Mouse (Mus musculus) right cerebral cortex, postnatal 10 days (tissue): ENCODE results near the gene Gm9040.
A peak's percentile ranks its signal among the peaks of the same experiment; 100 is the strongest.
"Not testable (repeated sequence)": the region's sequence is repeated elsewhere in the genome, so short reads cannot be mapped to it uniquely, and the experiment has no call there.

Source experiments
- DNase-seq, 2 experiments: peaks; one replicate each; pipeline ENCODE4 v3.0.0; 2021; ENCODE audit warnings: low spot score in 2 of 2

Gene Gm9040

DNA sequence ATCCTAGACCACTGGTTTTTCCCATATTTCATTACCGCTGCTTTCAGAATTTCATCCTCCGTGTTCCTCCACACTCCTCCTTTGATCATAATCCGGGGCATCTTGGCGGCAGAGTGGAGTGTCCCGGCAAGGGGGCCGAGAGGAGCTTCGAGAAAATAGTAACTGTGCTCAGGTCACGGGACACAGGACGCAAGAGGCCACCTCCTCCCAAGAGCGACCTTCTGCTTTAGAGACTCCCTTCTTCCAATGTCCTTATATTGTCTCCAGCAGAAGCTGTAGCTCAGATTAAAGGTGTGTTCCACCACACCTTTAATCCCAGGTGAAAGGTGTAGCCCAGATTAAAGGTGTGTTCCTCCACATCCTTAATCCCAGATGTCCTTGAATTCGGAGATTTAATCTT lies at the start of gene Gm9040:
Gene Gm9040, minus strand, starts transcription at position 101 of the 400 bp plus-strand sequence.
- not testable (repeated sequence) for DNase-seq

DNA sequence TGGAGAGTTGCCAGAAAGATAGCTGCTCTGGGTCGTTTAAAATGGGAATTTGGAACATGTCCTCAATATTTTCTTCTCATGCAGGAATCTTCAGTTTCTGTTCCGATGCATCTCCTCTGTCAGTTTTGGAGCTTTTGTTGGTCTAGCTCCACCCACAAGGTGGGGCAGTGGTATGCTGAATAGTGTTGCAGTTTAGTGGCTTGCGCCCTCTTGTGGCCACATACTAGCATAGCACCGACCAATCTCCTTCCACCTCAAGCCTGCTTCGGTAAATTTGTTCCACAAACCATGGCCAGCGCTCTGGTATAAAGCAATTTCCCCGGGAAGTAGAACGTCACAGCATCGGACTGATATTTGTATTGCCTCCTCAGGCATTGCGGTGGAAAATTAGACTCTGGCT lies 43.7 kb upstream of the Gm9040 start:
- peak; percentile 91 to 93 for DNase-seq

GRCm38 (mm10) chr10:118369518-118369917 lies 42.7 kb upstream of the Gm9040 start:
- no peak for DNase-seq

DNA sequence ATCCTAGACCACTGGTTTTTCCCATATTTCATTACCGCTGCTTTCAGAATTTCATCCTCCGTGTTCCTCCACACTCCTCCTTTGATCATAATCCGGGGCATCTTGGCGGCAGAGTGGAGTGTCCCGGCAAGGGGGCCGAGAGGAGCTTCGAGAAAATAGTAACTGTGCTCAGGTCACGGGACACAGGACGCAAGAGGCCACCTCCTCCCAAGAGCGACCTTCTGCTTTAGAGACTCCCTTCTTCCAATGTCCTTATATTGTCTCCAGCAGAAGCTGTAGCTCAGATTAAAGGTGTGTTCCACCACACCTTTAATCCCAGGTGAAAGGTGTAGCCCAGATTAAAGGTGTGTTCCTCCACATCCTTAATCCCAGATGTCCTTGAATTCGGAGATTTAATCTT lies 27.2 kb upstream of the Gm9040 start, which contains the start of gene Gm9049:
Gene Gm9049, minus strand, starts transcription at position 101 of the 400 bp plus-strand sequence.
- not testable (repeated sequence) for DNase-seq

DNA sequence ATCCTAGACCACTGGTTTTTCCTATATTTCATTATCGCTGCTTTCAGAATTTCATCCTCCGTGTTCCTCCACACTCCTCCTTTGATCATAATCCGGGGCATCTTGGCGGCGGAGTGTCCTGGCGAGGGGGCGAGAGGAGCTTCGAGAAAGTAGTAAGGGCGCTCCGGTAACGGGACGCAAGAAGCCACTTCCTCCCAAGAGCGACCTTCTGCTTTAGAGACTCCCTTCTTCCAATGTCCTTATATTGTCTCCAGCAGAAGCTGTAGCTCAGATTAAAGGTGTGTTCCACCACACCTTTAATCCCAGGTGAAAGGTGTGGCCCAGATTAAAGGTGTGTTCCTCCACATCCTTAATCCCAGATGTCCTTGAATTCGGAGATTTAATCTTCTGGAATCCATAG lies 21.8 kb upstream of the Gm9040 start, which contains the start of gene Gm9048:
Gene Gm9048, minus strand, starts transcription at position 101 of the 400 bp plus-strand sequence.
- not testable (repeated sequence) for DNase-seq

DNA sequence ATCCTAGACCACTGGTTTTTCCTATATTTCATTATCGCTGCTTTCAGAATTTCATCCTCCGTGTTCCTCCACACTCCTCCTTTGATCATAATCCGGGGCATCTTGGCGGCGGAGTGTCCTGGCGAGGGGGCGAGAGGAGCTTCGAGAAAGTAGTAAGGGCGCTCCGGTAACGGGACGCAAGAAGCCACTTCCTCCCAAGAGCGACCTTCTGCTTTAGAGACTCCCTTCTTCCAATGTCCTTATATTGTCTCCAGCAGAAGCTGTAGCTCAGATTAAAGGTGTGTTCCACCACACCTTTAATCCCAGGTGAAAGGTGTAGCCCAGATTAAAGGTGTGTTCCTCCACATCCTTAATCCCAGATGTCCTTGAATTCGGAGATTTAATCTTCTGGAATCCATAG lies 16.4 kb upstream of the Gm9040 start, which contains the start of gene Gm9046:
Gene Gm9046, minus strand, starts transcription at position 101 of the 400 bp plus-strand sequence.
- not testable (repeated sequence) for DNase-seq

GRCm38 (mm10) chr10:118337731-118338130 lies 11.0 kb upstream of the Gm9040 start, which contains the start of gene Gm9045:
Gene Gm9045, minus strand, starts transcription at chr10:118337831.
- not testable (repeated sequence) for DNase-seq

GRCm38 (mm10) chr10:118332308-118332707 lies 5.5 kb upstream of the Gm9040 start, which contains the start of gene Gm9044:
Gene Gm9044, minus strand, starts transcription at chr10:118332408.
- DNase-seq, result not testable (repeated sequence)

DNA sequence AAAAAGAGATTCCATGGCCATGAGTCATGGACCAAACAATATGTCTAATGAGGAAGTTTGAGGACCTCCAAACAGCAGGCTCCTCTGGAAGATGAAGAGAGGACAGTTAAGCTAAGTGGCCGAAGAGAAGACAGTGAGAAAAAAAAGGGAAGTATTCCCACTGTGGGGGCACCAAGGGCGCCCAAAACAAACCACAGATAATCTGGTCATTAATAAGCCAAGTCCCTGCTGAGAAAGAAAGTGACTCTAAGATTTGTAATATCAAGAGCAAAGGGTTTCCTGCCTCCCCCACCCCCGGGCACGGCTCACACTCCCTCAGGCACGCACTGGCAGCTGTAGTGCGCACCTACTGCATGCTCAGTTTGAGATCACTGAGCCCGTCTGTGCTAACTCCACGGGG lies 7.7 kb downstream of the Gm9040 start:
- no peak for DNase-seq

GRCm38 (mm10) chr10:118302133-118302532 lies 24.6 kb downstream of the Gm9040 start:
- DNase-seq, result not testable (repeated sequence)

DNA sequence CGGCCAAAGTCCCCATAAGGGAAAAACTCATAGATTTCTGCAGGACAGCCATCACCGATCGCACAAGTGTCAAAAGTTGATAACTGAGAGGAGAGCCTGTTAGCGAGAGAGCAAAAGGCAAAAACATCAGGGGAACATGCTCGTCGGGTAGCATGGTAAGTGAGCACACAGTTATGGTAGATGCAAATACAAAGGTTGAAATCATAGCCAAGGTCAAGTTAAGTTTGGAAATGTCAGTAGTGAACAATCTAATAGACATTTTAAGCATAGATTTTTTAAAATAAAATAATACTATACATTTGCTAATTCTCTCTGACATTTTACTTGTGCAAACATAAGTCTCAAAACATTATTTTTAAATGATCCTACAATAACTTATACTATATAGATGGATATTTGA lies 31.8 kb downstream of the Gm9040 start, which contains the start of gene Iltifb:
Gene Iltifb, minus strand, starts transcription at position 101 of the 400 bp plus-strand sequence.
- DNase-seq, result no peak

GRCm38 (mm10) chr10:118283016-118283415 lies 43.8 kb downstream of the Gm9040 start:
- not testable (repeated sequence) for DNase-seq

GRCm38 (mm10) chr10:118282565-118282964 lies 44.2 kb downstream of the Gm9040 start:
- DNase-seq, result not testable (repeated sequence)

DNA sequence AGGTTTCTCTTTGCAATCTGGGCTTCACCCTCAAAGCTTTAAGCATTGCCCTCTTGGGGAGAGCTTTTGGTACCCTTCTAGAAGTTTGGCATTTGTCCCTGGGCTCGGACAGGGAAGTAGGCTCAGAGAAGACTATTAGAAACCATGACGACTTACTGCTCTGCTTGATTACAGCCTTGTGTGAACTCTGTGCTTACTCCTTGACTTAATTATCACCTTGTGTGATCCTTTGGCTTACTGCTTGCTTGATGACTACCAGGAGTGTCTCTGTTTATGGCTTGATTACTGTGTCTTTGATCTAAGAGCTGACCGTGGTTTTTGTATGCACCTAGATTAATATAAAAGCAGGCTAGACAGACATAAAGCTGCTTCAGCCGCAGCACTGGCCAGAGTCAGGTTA lies 48.7 kb downstream of the Gm9040 start:
- DNase-seq, result not testable (repeated sequence)
